Mouse (Mus musculus): ENCODE measurements around the gene Ttc9c.

Gene Ttc9c

DNA sequence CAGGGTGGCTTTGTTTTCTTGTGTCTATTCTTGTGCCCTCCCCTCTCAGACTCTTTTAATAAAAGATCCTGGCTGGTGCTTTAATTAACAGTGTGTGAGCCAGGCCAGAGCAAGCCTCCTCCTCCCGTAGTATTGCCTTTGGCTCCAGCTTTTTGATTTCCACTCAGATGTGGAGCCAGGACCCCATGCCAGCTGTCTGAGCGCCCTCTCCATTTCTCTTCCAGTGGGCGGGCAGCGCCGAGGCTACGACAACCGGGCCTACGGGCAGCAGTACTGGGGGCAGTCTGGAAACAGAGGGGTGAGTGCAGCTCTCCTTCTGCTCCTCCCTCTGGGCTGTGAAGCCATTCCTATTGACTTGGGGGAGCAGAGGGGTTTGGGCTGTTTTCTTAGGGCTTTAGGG lies 11.5 kb upstream of the Ttc9c start:
- DNase-seq (ENCODE audit: low read depth, low spot score), result no peak

DNA sequence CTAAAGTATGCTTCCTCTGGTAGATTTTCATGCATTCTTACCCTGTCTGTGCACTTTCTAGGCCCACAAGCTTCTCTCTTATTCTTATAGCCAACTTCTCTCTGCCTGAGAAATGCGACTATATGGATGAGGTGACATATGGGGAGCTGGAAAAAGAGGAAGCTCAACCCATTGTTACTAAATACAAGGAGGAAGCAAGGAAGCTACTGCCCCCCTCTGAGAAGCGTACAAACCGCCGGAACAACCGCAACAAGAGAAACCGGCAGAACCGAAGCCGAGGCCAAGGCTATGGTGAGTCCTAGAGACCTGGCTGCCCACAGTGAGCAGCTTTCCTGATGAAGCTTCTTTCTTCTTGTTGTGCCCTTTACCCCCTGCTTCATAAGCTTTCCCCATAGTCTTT lies 10.5 kb upstream of the Ttc9c start, which contains the start of gene AC129217.1:
Gene AC129217.1, plus strand, starts transcription at position 114 of the 400 bp plus-strand sequence.
- no peak for DNase-seq (ENCODE audit: low read depth, low spot score)

GRCm38 (mm10) chr19:8822696-8823095 lies 3.6 kb upstream of the Ttc9c start:
- no peak for DNase-seq (ENCODE audit: low read depth, low spot score)

DNA sequence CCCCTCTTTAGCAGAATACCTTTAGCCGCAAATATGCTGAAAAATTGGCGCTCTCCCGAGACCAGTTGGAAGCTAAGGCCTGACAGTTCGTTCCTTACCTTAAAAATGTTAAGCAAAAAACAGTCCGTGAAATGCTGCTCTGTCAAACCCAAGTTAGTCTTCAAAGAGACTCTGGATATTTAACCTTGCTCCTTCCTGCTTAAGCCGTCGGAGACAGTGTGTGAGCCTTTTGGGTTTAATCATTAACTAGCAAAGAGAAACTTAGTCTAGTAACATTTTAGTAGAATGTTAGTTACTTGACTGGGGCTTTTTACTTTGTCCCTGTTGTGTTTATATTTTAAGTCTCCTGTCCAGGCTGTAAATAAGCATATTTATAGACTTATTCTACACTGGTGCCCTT lies 2.0 kb upstream of the Ttc9c start:
- no peak for DNase-seq (ENCODE audit: low read depth, low spot score)

- DNase-seq (ENCODE audit: low read depth, low spot score), result no peak
Observed at GRCm38 (mm10) chr19:8820424-8820956, 1.4 kb upstream of the Ttc9c start.

- DNase-seq (ENCODE audit: low read depth, low spot score), result peak; percentile 100
Observed at GRCm38 (mm10) chr19:8819596-8820423, 677 bp upstream of the Ttc9c start, which contains the start of gene Hnrnpul2. Hnrnpul2 (plus strand) TSS chr19:8820010.

GRCm38 (mm10) chr19:8818301-8818798 lies 783 bp downstream of the Ttc9c start:
- peak; percentile 34 for DNase-seq (ENCODE audit: low read depth, low spot score)

DNA sequence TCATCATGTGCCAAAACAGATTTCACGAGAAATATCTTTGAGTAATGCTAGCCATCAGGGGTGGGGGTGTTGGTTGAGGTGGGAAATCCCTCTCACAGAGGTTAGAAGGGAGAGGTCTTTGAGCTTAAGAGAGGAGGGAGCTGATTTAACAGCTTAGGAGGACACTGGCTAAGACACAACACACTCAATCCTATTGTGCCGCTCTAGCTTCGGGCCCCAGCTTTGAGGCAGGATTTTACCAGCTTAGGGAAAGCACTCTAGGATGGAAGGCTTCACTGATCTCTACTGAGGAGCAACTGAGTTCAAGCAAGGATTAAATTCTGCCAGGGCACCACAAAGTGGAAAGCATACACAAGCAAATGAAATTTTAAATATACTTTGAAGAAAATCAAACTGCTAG lies 2.1 kb downstream of the Ttc9c start:
- DNase-seq (ENCODE audit: low read depth, low spot score), result no peak

DNA sequence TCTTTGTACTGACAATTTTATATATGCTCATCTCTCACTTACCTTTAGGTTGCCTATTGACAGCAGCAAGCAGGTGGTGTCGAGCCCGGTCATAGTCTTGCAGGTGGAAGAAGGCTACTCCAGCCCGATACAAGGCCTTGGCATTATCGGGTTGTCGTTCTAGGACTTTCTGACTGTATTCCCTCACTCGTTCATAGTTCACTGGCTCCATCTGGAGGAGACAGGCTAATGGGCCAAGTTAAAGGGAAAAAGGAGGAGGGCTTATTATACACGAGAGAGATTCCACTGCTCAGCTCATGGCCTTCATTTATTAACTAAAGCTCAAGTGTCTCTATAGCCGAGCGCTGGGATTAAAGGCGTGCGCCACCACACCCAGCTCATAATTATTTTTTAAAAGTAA lies 3.3 kb downstream of the Ttc9c start:
- no peak for DNase-seq (ENCODE audit: low read depth, low spot score)

DNA sequence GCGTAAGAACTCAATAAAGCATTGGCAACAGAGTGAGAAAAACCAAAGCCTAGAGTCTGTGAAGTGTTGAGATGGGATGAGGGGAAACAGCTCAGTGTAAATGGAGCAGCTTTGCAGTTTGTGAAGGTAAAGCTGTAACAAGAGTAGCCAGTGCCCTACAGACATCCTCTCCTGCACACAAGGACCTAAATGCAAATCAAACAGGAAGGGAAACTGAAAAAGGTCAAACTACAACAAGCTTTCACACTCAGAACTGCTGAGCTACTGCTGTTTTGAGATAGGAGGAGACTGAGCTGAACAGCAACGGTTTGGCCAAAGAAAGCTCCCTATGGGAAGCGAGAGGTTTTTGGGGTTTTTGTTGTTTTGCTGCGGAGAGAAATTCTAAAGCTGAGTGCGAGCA lies 12.3 kb downstream of the Ttc9c start:
- no peak for DNase-seq (ENCODE audit: low read depth, low spot score)

- no peak for DNase-seq (ENCODE audit: low read depth, low spot score)
Observed at GRCm38 (mm10) chr19:8803879-8804660, 15.1 kb downstream of the Ttc9c start.

DNA sequence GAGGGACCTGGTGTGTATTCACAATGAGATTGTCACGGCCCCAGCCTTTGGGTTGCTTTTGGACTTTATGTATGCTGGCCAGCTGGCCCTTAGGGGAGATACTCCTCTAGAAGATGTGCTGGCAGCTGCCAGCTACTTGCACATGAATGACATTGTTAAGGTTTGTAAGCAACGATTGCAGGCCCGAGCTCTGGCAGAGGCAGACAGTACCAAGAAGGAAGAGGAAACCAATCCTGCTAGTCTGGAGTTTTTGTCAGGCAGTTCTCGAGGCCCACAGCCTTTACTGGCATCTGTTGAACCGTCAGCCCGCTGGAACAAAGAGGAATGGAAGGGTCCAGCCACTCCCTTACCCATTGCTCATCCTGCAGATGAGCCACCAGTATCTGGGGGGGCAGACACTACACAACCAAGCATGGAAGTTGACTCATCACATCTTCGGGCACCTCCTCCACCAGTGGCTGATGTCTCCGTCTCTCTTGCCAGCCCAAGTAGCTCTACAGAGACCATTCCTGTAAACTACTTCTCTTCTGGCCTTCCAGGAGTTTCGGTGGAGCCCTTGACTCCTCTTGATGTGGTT lies 15.8 kb downstream of the Ttc9c start:
- no peak for DNase-seq (ENCODE audit: low read depth, low spot score)

GRCm38 (mm10) chr19:8802130-8802821 lies 16.9 kb downstream of the Ttc9c start, which contains the start of gene Zbtb3:
Zbtb3 (plus strand) TSS chr19:8802555.
- DNase-seq (ENCODE audit: low read depth, low spot score), result peak; percentile 96

DNA sequence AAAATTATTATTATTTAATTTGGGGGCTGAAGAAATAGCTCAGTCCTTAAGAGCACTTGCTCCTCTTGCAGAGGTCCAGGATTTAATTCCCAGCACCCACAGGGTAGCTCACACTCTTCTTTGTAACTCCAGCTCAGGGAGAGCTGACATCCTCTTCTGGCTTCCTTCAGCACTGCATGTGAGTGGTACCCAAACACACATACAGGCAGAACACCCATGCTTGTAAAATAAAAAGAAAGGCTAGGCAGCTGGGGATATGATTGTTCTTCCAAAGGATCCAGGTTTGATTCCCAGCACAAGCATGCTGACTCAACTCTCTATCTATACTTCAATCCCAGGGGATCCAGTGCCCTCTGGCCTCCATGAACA lies 20.2 kb downstream of the Ttc9c start:
- DNase-seq (ENCODE audit: low read depth, low spot score), result peak; percentile 29

DNA sequence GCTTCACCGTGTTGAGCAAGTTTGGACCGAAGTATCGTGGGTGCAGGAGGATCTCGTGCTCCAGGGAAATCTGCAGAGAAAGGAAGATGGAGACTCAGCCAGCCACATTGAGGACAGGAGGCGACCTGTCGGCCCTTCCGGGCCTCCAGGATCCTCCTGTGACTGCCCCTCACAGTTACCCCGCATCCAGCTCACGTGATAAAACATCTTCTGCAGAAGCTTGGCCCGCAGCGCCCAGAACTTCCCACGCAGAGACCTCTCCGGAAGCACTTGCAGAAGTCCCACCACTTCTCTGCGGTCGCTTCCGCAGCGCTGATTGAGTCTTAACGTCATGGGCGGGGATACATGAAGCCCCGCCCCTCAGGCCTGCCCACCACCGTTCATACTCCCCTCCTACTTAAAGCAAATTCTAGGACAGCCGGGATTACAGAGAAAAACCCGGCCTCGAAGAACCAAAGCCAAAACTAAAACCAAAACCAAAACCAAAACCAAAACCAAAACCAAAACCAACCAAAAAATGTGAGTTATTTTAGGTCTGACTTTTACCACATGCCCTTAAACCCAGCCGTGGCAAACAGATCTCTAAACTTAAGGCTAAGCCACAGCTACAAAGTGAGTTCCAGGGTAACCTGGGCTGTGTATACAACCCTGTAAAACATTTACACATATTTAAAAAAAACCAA lies 20.7 kb downstream of the Ttc9c start, which contains the start of gene Polr2g:
Gene Polr2g, minus strand, starts transcription at position 314 of the 683 bp plus-strand sequence.
- peak; percentile 94 for DNase-seq (ENCODE audit: low read depth, low spot score)

DNA sequence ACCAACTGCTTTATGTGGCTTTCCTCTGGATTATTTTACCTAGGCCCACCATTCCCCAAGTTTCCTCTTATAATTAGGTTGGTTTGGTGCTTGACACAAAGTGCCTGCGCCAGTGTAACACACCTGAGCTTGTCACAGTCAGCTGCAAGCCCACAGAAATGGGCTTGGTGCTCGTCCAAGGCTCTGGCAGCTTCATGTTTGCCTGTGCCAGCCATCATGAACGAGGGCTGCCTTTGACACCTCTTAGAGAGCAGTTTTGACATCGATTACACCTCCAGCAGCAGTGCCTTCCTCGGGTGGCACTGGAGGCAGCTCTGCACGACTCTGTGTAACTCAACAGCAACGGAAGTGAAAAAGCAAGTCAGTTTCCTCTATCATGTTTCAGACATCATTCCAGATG lies 29.0 kb downstream of the Ttc9c start:
- DNase-seq (ENCODE audit: low read depth, low spot score), result no peak

DNA sequence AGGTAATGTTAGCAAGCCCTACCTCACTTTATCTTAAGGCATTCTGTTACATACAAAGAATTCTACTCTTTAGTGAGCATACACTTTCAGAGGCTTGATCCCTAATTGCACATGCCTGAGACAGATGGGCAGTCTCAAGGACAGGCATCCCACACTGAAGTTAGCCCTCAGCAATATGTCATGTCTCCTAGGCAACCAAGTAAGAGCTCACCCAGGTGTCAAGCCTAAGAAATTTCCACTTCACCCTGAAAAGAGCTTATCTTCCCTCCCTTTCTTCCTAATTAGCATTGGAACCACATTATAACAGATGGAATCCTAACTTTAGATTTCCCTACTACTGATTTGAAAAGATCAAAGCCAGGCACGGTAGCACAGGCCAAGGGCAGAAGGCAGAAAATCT lies 30.0 kb downstream of the Ttc9c start:
- DNase-seq (ENCODE audit: low read depth, low spot score), result no peak

GRCm38 (mm10) chr19:8788521-8788920 lies 30.6 kb downstream of the Ttc9c start:
- no peak for DNase-seq (ENCODE audit: low read depth, low spot score)

DNA sequence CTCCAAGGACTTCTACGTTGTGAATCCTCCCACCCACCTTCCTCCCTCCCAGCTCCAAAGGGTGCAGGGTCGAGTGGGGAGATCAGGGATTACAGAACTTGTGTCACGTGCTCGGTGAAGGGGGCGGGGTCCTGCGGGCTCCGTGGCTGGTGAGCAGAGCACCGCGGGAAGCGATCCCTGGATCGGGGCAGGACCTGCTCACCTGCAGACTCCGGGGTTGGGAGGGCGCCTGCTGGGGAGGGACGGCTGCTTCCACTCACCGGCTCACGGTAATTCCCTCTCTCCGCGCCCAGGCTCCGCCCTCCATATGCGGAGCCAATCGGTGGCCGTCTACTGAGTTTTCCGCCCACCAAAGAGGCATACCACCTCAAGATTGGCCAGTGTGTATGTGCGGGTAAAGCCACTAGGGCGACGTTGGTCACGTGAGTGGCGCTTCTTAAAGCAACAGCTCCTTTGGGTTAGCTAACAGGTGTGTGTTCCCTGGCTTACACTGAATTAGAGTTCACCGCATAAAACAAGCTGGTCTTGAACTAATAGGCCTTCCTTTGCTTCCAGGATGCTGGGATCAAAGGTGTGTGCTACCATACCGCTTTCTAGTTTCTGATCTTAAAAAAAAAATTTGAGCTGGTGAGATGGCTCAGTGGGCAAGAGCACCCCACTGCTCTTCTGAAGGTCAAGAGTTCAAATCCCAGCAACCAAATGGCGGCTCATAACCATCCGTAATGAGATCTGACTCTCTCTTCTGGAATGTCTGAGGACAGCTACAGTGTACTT lies 32.9 kb downstream of the Ttc9c start, which contains the start of gene Taf6l:
Gene Taf6l, minus strand, starts transcription at position 410 of the 774 bp plus-strand sequence.
- peak; percentile 97 for DNase-seq (ENCODE audit: low read depth, low spot score)
